Mouse (Mus musculus) lung, postnatal 4 days (tissue): ENCODE data around the gene Tpgs1.
A peak's percentile ranks its signal among the peaks of the same experiment; 100 is the strongest.
"Not testable (repeated sequence)": the region's sequence is repeated elsewhere in the genome, so short reads cannot be mapped to it uniquely, and the experiment has no call there.

ENCODE experiments used
- DNase-seq, 2 experiments: peaks; one replicate each; pipeline ENCODE4 v3.0.0; 2021

The Tpgs1 gene

GRCm38 (mm10) chr10:79693580-79694378 is 24.6 kb downstream of the Tpgs1 start:
- DNase-seq: no peak

GRCm38 (mm10) chr10:79694379-79694655 is 25.1 kb downstream of the Tpgs1 start:
- DNase-seq: no peak

- peak; percentile 82 to 85 for DNase-seq
Observed at GRCm38 (mm10) chr10:79695231-79696128, 26.3 kb downstream of the Tpgs1 start.

- peak; percentile 46 to 56 for DNase-seq
Observed at GRCm38 (mm10) chr10:79696129-79696651, 27.0 kb downstream of the Tpgs1 start.

GRCm38 (mm10) chr10:79697916-79698315 is 28.7 kb downstream of the Tpgs1 start:
- DNase-seq: peak; percentile 61 to 86

- no peak for DNase-seq
Observed at GRCm38 (mm10) chr10:79698459-79698858, 29.3 kb downstream of the Tpgs1 start.

GRCm38 (mm10) chr10:79700676-79701075 is 31.5 kb downstream of the Tpgs1 start:
- DNase-seq: no peak

- DNase-seq: peak; percentile 76 to 90
Observed at GRCm38 (mm10) chr10:79701443-79702129, 32.4 kb downstream of the Tpgs1 start.

GRCm38 (mm10) chr10:79702970-79703369 is 33.8 kb downstream of the Tpgs1 start:
- not testable (repeated sequence) for DNase-seq

GRCm38 (mm10) chr10:79703541-79703940 is 34.4 kb downstream of the Tpgs1 start:
- no peak for DNase-seq

GRCm38 (mm10) chr10:79704065-79704969 is 35.1 kb downstream of the Tpgs1 start, which contains the start of gene Bsg:
TSS of gene Bsg (plus strand) at chr10:79704491.
- DNase-seq: peak; percentile 99 to 100

GRCm38 (mm10) chr10:79704970-79705360 is 35.8 kb downstream of the Tpgs1 start:
- no peak for DNase-seq

- no peak for DNase-seq
Observed at GRCm38 (mm10) chr10:79705951-79706350, 36.8 kb downstream of the Tpgs1 start.

- DNase-seq: no peak
Observed at GRCm38 (mm10) chr10:79706406-79707094, 37.4 kb downstream of the Tpgs1 start.

GRCm38 (mm10) chr10:79707162-79707561 is 38.0 kb downstream of the Tpgs1 start:
- no peak for DNase-seq

- DNase-seq: no peak
Observed at GRCm38 (mm10) chr10:79707759-79708158, 38.6 kb downstream of the Tpgs1 start.

- DNase-seq: no peak
Observed at GRCm38 (mm10) chr10:79708668-79709067, 39.5 kb downstream of the Tpgs1 start.

GRCm38 (mm10) chr10:79709307-79709706 is 40.1 kb downstream of the Tpgs1 start:
- no peak for DNase-seq

- no peak for DNase-seq
Observed at GRCm38 (mm10) chr10:79712029-79712428, 42.9 kb downstream of the Tpgs1 start.

GRCm38 (mm10) chr10:79712499-79713126 is 43.4 kb downstream of the Tpgs1 start:
- peak; percentile 78 to 87 for DNase-seq

GRCm38 (mm10) chr10:79713163-79713562 is 44.0 kb downstream of the Tpgs1 start:
- no peak for DNase-seq
